Mouse (Mus musculus) forebrain, postnatal 0 days (tissue): ENCODE measurements around the gene Adam22. TPM values are rescaled to one million over a fixed set of nuclear protein-coding genes. Genes with fewer than 3 reads are reported as not detected.

Source experiments
- ATAC-seq: fragments of 200-750 bp; cut with Nextera tagmentation; 2 replicates; pipeline ENCODE4 v1.8.0; 2017; ENCODE audit warnings: mild to moderate bottlenecking, moderate library complexity
- DNase-seq: peaks from one replicate; pipeline ENCODE4 v3.0.0-alpha.2; 2015
- H3K27ac ChIP-seq: fragments of 300-500 bp; sonication (generic); 2 replicates; pipeline ENCODE4 v1.5.1; 2014; ENCODE audit warnings: low read depth, mild to moderate bottlenecking, antibody characterized with exemption, low read length, moderate library complexity, mixed read lengths
- H3K27me3 ChIP-seq: fragments of 300-500 bp; sonication (generic); 2 replicates; pipeline ENCODE4 v1.6.1; 2014; ENCODE audit warnings: mild to moderate bottlenecking, low read length, mixed read lengths; ENCODE audit not compliant: insufficient read depth
- H3K36me3 ChIP-seq: fragments of 300-500 bp; sonication (generic); 2 replicates; pipeline ENCODE4 v1.6.1; 2014; ENCODE audit warnings: mild to moderate bottlenecking, moderate library complexity; ENCODE audit not compliant: insufficient read depth
- H3K4me1 ChIP-seq: fragments of 300-500 bp; sonication (generic); 2 replicates; pipeline ENCODE4 v1.6.1; 2014; ENCODE audit warnings: antibody characterized with exemption; ENCODE audit not compliant: insufficient read depth
- H3K4me2 ChIP-seq: fragments of 300-500 bp; sonication (generic); 2 replicates; pipeline ENCODE4 v1.6.1; 2014; ENCODE audit warnings: low read depth, mild to moderate bottlenecking, moderate library complexity
- H3K4me3 ChIP-seq: fragments of 300-500 bp; sonication (generic); 2 replicates; pipeline ENCODE4 v1.5.1; 2014; ENCODE audit warnings: low read depth, low read length, mixed read lengths
- H3K9ac ChIP-seq: fragments of 300-500 bp; sonication (generic); 2 replicates; pipeline ENCODE4 v1.6.1; 2014; ENCODE audit warnings: mild to moderate bottlenecking
- H3K9me3 ChIP-seq: fragments of 300-500 bp; sonication (generic); 2 replicates; pipeline ENCODE4 v1.6.1; 2016; ENCODE audit warnings: low read length
- CTCF ChIP-seq: sonication (generic); IDR thresholded peaks from 2 replicates; pipeline ENCODE4 v1.5.1; 2016; ENCODE audit warnings: antibody characterized with exemption, control low read depth, low read depth
- WGBS: fragments of 180-500 bp; shearing (Covaris S2); extraction: QIAGEN DNeasy Blood & Tissue Kit; methylation state at CpG from one replicate; pipeline ENCODE4 v1.1.7; 2014; 5-methylcytosine and 5-hydroxymethylcytosine counted together
- polyA plus RNA-seq: library from polyadenylated mRNA; unstranded; fragments of >200 nt; fragmentation: Nextera tagmentation; extraction: Ambion mirVana; gene quantifications from 2 replicates; pipeline ENCODE4 v1.2.1, GENCODE M21; 2015
- total RNA-seq: library from RNA; depleted of rRNA; stranded (reverse); fragments of >200 nt; gene quantifications from 2 replicates; pipeline ENCODE4 v1.2.3, GENCODE M21; 2014

Gene Adam22
- total and polyA plus RNA-seq, 2 experiments from 2014 or later, result 36.6 to 89.4 TPM

DNA sequence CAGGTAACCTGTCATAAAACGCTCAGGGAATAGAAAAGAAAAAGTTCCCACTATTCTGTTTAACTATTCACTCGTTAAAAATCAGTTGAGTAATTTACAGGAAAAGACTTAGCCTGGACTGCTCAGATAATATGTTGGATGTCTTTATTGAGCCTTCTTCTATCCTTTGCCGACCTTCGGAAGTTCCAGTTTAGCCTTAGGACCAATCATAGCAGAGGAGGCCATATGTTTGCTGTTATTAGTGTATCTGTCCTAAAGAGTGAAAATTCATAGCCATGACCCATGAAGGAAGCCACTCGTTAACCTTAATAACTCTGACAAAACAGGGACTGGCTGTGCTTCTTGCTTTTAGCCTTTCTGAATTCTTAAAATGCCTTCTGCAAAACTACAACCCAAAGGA, 41.3 kb downstream of the Adam22 start:
- Histone ChIP-seq H3K9ac (no peak overlapping the region), H3K4me1 (no peaks in the 10 kb centered on the region), H3K27ac (no peak overlapping the region), H3K4me2 (no peak overlapping the region), H3K27me3 (no peaks in the 10 kb centered on the region), H3K36me3 (peaks cover 7% of the 10 kb centered on the region; the same call in 1 of the 2 replicates), H3K4me3 (no peak overlapping the region), H3K9me3 (no peaks in the 10 kb centered on the region)
- TF ChIP-seq CTCF, result no peak
- no peak for ATAC-seq
- DNase-seq, result no peak
- 68% methylated on average over 5 of the region's 5 CpGs for WGBS

DNA sequence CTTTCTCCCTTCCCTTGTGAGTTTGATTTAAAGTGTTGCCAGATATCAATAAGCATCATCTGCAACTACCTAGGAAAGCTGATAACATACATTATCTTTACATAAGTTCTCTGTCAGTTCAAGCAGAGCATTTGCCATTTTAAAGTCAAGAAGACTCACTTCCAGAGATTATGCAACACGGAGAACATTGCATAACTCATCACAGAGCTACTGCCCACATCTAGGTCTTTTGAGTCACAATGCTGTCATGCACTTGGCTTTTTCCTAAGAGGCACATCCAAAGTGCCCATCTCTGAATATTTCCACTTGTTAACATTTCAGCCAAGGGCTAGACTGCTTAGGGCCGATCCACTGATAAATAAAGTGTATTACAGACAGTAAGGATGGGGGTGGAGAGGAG, 55.6 kb downstream of the Adam22 start:
- Histone ChIP-seq H3K27ac (no peak overlapping the region), H3K9ac (no peak overlapping the region), H3K4me2 (no peak overlapping the region), H3K27me3 (no peaks in the 10 kb centered on the region), H3K9me3 (no peaks in the 10 kb centered on the region), H3K4me3 (no peak overlapping the region), H3K4me1 (no peaks in the 10 kb centered on the region), H3K36me3 (no peaks in the 10 kb centered on the region)
- no peak for ATAC-seq
- no peak for DNase-seq
- 97% methylated on average over 2 of the region's 2 CpGs for WGBS
- TF ChIP-seq CTCF, result no peak

GRCm38 (mm10) chr5:8310907-8311306, 57.1 kb downstream of the Adam22 start:
- ATAC-seq (no peak), DNase-seq (no peak)
- Histone ChIP-seq H3K36me3 (no peaks in the 10 kb centered on the region), H3K4me3 (no peak overlapping the region), H3K27me3 (no peaks in the 10 kb centered on the region), H3K4me1 (no peaks in the 10 kb centered on the region), H3K27ac (no peak overlapping the region), H3K9ac (no peak overlapping the region), H3K4me2 (no peak overlapping the region), H3K9me3 (no peaks in the 10 kb centered on the region)
- no peak for TF ChIP-seq CTCF
- 86% methylated on average over 4 of the region's 4 CpGs for WGBS

GRCm38 (mm10) chr5:8297719-8298419, 70.1 kb downstream of the Adam22 start:
- H3K27ac ChIP-seq, result no peak overlapping the region
- WGBS, result 31% methylated on average over 10 of the region's 10 CpGs

GRCm38 (mm10) chr5:8293287-8293686, 74.7 kb downstream of the Adam22 start:
- H3K36me3 ChIP-seq, result no peaks in the 10 kb centered on the region

More at GRCm38 (mm10) chr5:8297719-8298419, 70.1 kb downstream of the Adam22 start:
- H3K27me3 ChIP-seq, result no peaks in the 10 kb centered on the region
- H3K36me3 ChIP-seq, result no peaks in the 10 kb centered on the region
- no peaks in the 10 kb centered on the region for H3K4me1 ChIP-seq
- no peak for TF ChIP-seq CTCF
- H3K4me3 ChIP-seq, result no peak overlapping the region
- H3K9me3 ChIP-seq, result no peaks in the 10 kb centered on the region
- ATAC-seq, result peak; percentile 66
- H3K4me2 ChIP-seq, result no peak overlapping the region
- peak; percentile 12 for DNase-seq
- no peak overlapping the region for H3K9ac ChIP-seq

DNA sequence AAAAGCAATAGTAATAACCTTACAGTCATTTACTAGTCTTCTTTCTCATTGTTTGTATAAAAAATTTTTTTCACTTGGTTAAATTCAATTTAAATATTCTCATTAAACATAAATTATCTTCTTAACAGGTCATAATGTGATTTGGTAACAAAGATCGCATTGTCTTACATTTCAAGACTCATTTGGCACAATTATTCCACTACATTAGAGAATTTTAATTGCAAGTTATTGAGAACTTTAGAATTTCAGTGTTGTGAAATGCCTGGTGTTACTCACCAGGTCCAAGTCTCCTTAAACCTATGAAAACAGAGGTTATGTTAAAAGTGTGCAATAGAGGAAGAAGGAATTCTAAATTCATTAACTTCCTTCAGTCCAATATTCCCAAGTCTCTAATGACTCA, 76.5 kb downstream of the Adam22 start:
- TF ChIP-seq CTCF, result no peak
- Histone ChIP-seq H3K27me3 (no peaks in the 10 kb centered on the region), H3K4me1 (peaks cover 5% of the 10 kb centered on the region; the same call in 1 of the 2 replicates), H3K36me3 (no peaks in the 10 kb centered on the region), H3K9ac (no peak overlapping the region), H3K4me2 (no peak overlapping the region), H3K27ac (no peak overlapping the region), H3K4me3 (no peak overlapping the region), H3K9me3 (no peaks in the 10 kb centered on the region)
- DNase-seq (no peak), ATAC-seq (no peak)
- WGBS, result 68% methylated on average over 1 of the region's 1 CpGs

More at GRCm38 (mm10) chr5:8293287-8293686, 74.7 kb downstream of the Adam22 start:
- ATAC-seq (no peak), DNase-seq (no peak)
- H3K27me3 ChIP-seq, result no peaks in the 10 kb centered on the region
- H3K9ac ChIP-seq, result no peak overlapping the region
- no peaks in the 10 kb centered on the region for H3K9me3 ChIP-seq
- TF ChIP-seq CTCF, result no peak
- 7% methylated on average over 1 of the region's 1 CpGs for WGBS
- peaks cover 5% of the 10 kb centered on the region; the same call in 1 of the 2 replicates for H3K4me1 ChIP-seq
- H3K27ac ChIP-seq, result no peak overlapping the region
- no peak overlapping the region for H3K4me3 ChIP-seq
- H3K4me2 ChIP-seq, result no peak overlapping the region

GRCm38 (mm10) chr5:8289678-8290614, 78.0 kb downstream of the Adam22 start:
- Histone ChIP-seq H3K27me3 (no peaks in the 10 kb centered on the region), H3K9ac (no peak overlapping the region), H3K27ac (peak overlapping the region; percentile 66), H3K4me1 (peaks cover 5% of the 10 kb centered on the region; the same call in 1 of the 2 replicates), H3K36me3 (no peaks in the 10 kb centered on the region), H3K4me3 (no peak overlapping the region), H3K4me2 (no peak overlapping the region), H3K9me3 (no peaks in the 10 kb centered on the region)
- WGBS, result 40% methylated on average over 6 of the region's 6 CpGs
- TF ChIP-seq CTCF, result no peak
- DNase-seq, result peak; percentile 61
- ATAC-seq, result peak; percentile 93
